Mouse (Mus musculus): ENCODE results near the gene Hoxd1.

- TF ChIP-seq CTCF (IDR thresholded peaks at IDR 0.05; ENCODE audit: borderline replicate concordance, extremely low read depth, insufficient read depth, insufficient read length) (no peak), POLR2A (IDR thresholded peaks at IDR 0.05; ENCODE audit: borderline replicate concordance, extremely low read depth, insufficient read depth, insufficient read length, poor library complexity, severe bottlenecking) (no peak)
Observed at GRCm38 (mm10) chr2:74753175-74753523, 9.6 kb upstream of the Hoxd1 start.

Measured in brain, embryonic 14.5 days (tissue).